Mouse (Mus musculus) E14TG2a.4 (cell line): ENCODE measurements at regions not wholly inside any gene's neighbourhood (a gene's known extent, or its start where the extent isn't known, plus 50 kb on each side); places are given as distances from the start of the nearest gene placed in this dataset.

Experiments
- CTCF ChIP-seq: conservative IDR thresholded peaks from 2 replicates; pipeline ENCODE4 v1.5.1; 2014; ENCODE audit warnings: low read length
- NANOG ChIP-seq: IDR thresholded peaks from 2 replicates; pipeline ENCODE4 v1.6.1; 2014; ENCODE audit warnings: borderline replicate concordance, low read length, mixed read lengths
- POU5F1 ChIP-seq: IDR thresholded peaks from 2 replicates; pipeline ENCODE4 v1.6.1; 2014; ENCODE audit warnings: low read length, borderline replicate concordance

DNA sequence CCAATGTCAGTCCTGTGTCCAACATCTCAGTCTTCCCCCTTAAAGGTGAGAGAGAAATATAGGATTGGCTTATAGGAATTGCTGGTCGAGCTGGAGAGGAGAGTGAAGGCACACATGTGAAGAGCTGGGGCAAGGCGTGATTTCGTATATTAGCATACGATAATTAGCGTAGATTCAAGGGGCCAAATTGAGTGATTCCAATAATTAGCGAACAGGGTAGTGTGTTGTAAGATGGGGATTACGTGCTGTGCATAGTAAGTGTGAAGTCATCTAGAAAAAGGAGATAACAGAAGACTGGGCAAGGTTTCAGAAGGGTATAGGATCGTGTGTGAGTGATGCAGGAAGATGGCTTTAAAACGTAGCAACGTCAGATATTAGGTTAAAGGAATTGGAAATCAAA, 147.6 kb upstream of the Auts2 start:
- TF ChIP-seq CTCF: no peak
- no peak for TF ChIP-seq POU5F1
- TF ChIP-seq NANOG: no peak
